Mouse (Mus musculus): ENCODE measurements around the gene Capn12. TPM values are rescaled to one million over a fixed set of nuclear protein-coding genes. Genes with fewer than 3 reads are reported as not detected.

Capn12 gene
- polyA plus RNA-seq, 1 experiment from 2014 or later, result 0.46 TPM

GRCm38 (mm10) chr7:28921722-28922465 is 40.7 kb downstream of the Capn12 start:
- Histone ChIP-seq H3K4me1 (ENCODE audit: control insufficient read depth in 2 of 2, insufficient read depth in 2 of 2, low read length in 2 of 2) (peaks cover 78 to 95% of the 10 kb centered on the region in 2 experiments), H3K4me3 (ENCODE audit: control insufficient read depth in 1 of 2, insufficient read depth in 1 of 2, low read depth in 1 of 2, low read length in 2 of 2) (no peak overlapping the region), H3K9me3 (ENCODE audit: control insufficient read depth, low read length) (no peaks in the 10 kb centered on the region), H3K9ac (ENCODE audit: low read length) (peak overlapping the region; percentile 72; the same call in 1 of the 2 replicates), H3K36me3 (ENCODE audit: control insufficient read depth, insufficient read depth, low read length) (peaks cover 30% of the 10 kb centered on the region), H3K4me2 (ENCODE audit: low read length) (no peak overlapping the region), H3K27ac (replicated peaks in 1 of 2; ENCODE audit: control insufficient read depth in 1 of 2, insufficient read depth in 1 of 2, low read depth in 2 of 2, low read length in 2 of 2) (peak overlapping the region; percentile 95 to 99), H3K27me3 (ENCODE audit: control insufficient read depth, insufficient read depth, low read length) (no peaks in the 10 kb centered on the region)
- no peak for ATAC-seq (ENCODE audit: insufficient number of reproducible peaks, insufficient read depth, low FRiP score, low read depth)
- 57% methylated on average over 8 of the region's 8 CpGs for WGBS

GRCm38 (mm10) chr7:28922606-28923005 is 41.4 kb downstream of the Capn12 start:
- H3K36me3 ChIP-seq (ENCODE audit: control insufficient read depth, insufficient read depth, low read length), result peaks cover 22% of the 10 kb centered on the region
- H3K4me1 ChIP-seq (ENCODE audit: control insufficient read depth in 2 of 2, insufficient read depth in 2 of 2, low read length in 2 of 2), result peaks cover 78 to 94% of the 10 kb centered on the region in 2 experiments
- no peaks in the 10 kb centered on the region for H3K27me3 ChIP-seq (ENCODE audit: control insufficient read depth, insufficient read depth, low read length)
- H3K27ac ChIP-seq (replicated peaks in 1 of 2; ENCODE audit: control insufficient read depth in 1 of 2, insufficient read depth in 1 of 2, low read depth in 2 of 2, low read length in 2 of 2), result peak overlapping the region; percentile 49 to 99
- H3K4me3 ChIP-seq (ENCODE audit: control insufficient read depth in 1 of 2, insufficient read depth in 1 of 2, low read depth in 1 of 2, low read length in 2 of 2), result no peak overlapping the region
- 48% methylated on average over 4 of the region's 4 CpGs for WGBS
- H3K9me3 ChIP-seq (ENCODE audit: control insufficient read depth, low read length), result no peaks in the 10 kb centered on the region
- H3K9ac ChIP-seq (ENCODE audit: low read length), result peak overlapping the region; percentile 72; the same call in 1 of the 2 replicates
- ATAC-seq (ENCODE audit: insufficient number of reproducible peaks, insufficient read depth, low FRiP score, low read depth), result no peak
- H3K4me2 ChIP-seq (ENCODE audit: low read length), result no peak overlapping the region

GRCm38 (mm10) chr7:28923865-28924291 is 42.7 kb downstream of the Capn12 start:
- H3K27ac ChIP-seq (replicated peaks in 1 of 2; ENCODE audit: control insufficient read depth in 1 of 2, insufficient read depth in 1 of 2, low read depth in 2 of 2, low read length in 2 of 2), result peak overlapping the region; percentile 96 to 99
- ATAC-seq (ENCODE audit: insufficient number of reproducible peaks, insufficient read depth, low FRiP score, low read depth), result 0 out of 2 replicates have a peak, but pooled peaks have one; percentile 10
- no peak overlapping the region for H3K4me3 ChIP-seq (ENCODE audit: control insufficient read depth in 1 of 2, insufficient read depth in 1 of 2, low read depth in 1 of 2, low read length in 2 of 2)

GRCm38 (mm10) chr7:28924802-28925201 is 43.6 kb downstream of the Capn12 start:
- 45% methylated on average over 3 of the region's 3 CpGs for WGBS
- no peak for ATAC-seq (ENCODE audit: insufficient number of reproducible peaks, insufficient read depth, low FRiP score, low read depth)
- H3K4me3 ChIP-seq (ENCODE audit: control insufficient read depth in 1 of 2, insufficient read depth in 1 of 2, low read depth in 1 of 2, low read length in 2 of 2), result no peak overlapping the region

More at GRCm38 (mm10) chr7:28923865-28924291, 42.7 kb downstream of the Capn12 start:
- WGBS, result 4% methylated on average over 4 of the region's 4 CpGs
- peaks cover 73 to 81% of the 10 kb centered on the region in 2 experiments for H3K4me1 ChIP-seq (ENCODE audit: control insufficient read depth in 2 of 2, insufficient read depth in 2 of 2, low read length in 2 of 2)
- 0 out of 2 replicates have a peak overlapping the region, but pooled peaks have one; percentile 54 for H3K4me2 ChIP-seq (ENCODE audit: low read length)
- H3K9me3 ChIP-seq (ENCODE audit: control insufficient read depth, low read length), result no peaks in the 10 kb centered on the region
- peaks cover 13% of the 10 kb centered on the region for H3K36me3 ChIP-seq (ENCODE audit: control insufficient read depth, insufficient read depth, low read length)
- no peaks in the 10 kb centered on the region for H3K27me3 ChIP-seq (ENCODE audit: control insufficient read depth, insufficient read depth, low read length)
- peak overlapping the region; percentile 72 for H3K9ac ChIP-seq (ENCODE audit: low read length)

GRCm38 (mm10) chr7:28925317-28925716 is 44.1 kb downstream of the Capn12 start:
- Histone ChIP-seq H3K4me3 (ENCODE audit: control insufficient read depth in 1 of 2, insufficient read depth in 1 of 2, low read depth in 1 of 2, low read length in 2 of 2) (no peak overlapping the region), H3K36me3 (ENCODE audit: control insufficient read depth, insufficient read depth, low read length) (peaks cover 10% of the 10 kb centered on the region; the same call in 1 of the 2 replicates), H3K9ac (ENCODE audit: low read length) (peak overlapping the region; percentile 72), H3K27me3 (ENCODE audit: control insufficient read depth, insufficient read depth, low read length) (no peaks in the 10 kb centered on the region), H3K4me1 (ENCODE audit: control insufficient read depth in 2 of 2, insufficient read depth in 2 of 2, low read length in 2 of 2) (peaks cover 69 to 80% of the 10 kb centered on the region in 2 experiments), H3K4me2 (ENCODE audit: low read length) (peak overlapping the region; percentile 54), H3K9me3 (ENCODE audit: control insufficient read depth, low read length) (no peaks in the 10 kb centered on the region), H3K27ac (replicated peaks in 1 of 2; ENCODE audit: control insufficient read depth in 1 of 2, insufficient read depth in 1 of 2, low read depth in 2 of 2, low read length in 2 of 2) (peak overlapping the region; percentile 96 to 99)
- peak; percentile 74 for ATAC-seq (ENCODE audit: insufficient number of reproducible peaks, insufficient read depth, low FRiP score, low read depth)
- WGBS, result 6% methylated on average over 9 of the region's 9 CpGs

More at GRCm38 (mm10) chr7:28924802-28925201, 43.6 kb downstream of the Capn12 start:
- peaks cover 10% of the 10 kb centered on the region; the same call in 1 of the 2 replicates for H3K36me3 ChIP-seq (ENCODE audit: control insufficient read depth, insufficient read depth, low read length)
- H3K9me3 ChIP-seq (ENCODE audit: control insufficient read depth, low read length), result no peaks in the 10 kb centered on the region
- H3K4me1 ChIP-seq (ENCODE audit: control insufficient read depth in 2 of 2, insufficient read depth in 2 of 2, low read length in 2 of 2), result peaks cover 70 to 80% of the 10 kb centered on the region in 2 experiments
- peak overlapping the region; percentile 96 to 99 for H3K27ac ChIP-seq (replicated peaks in 1 of 2; ENCODE audit: control insufficient read depth in 1 of 2, insufficient read depth in 1 of 2, low read depth in 2 of 2, low read length in 2 of 2)
- H3K27me3 ChIP-seq (ENCODE audit: control insufficient read depth, insufficient read depth, low read length), result no peaks in the 10 kb centered on the region
- H3K4me2 ChIP-seq (ENCODE audit: low read length), result peak overlapping the region; percentile 54
- peak overlapping the region; percentile 72 for H3K9ac ChIP-seq (ENCODE audit: low read length)

- H3K9ac ChIP-seq (ENCODE audit: low read length), result peak overlapping the region; percentile 39
- H3K27me3 ChIP-seq (ENCODE audit: control insufficient read depth, insufficient read depth, low read length), result no peaks in the 10 kb centered on the region
- H3K36me3 ChIP-seq (ENCODE audit: control insufficient read depth, insufficient read depth, low read length), result peaks cover 7% of the 10 kb centered on the region; the same call in 1 of the 2 replicates
- ATAC-seq (ENCODE audit: insufficient number of reproducible peaks, insufficient read depth, low FRiP score, low read depth), result no peak
- no peak overlapping the region for H3K4me3 ChIP-seq (ENCODE audit: control insufficient read depth in 1 of 2, insufficient read depth in 1 of 2, low read depth in 1 of 2, low read length in 2 of 2)
- no peaks in the 10 kb centered on the region for H3K9me3 ChIP-seq (ENCODE audit: control insufficient read depth, low read length)
- 29% methylated on average over 2 of the region's 2 CpGs for WGBS
- peak overlapping the region; percentile 96 to 99 for H3K27ac ChIP-seq (replicated peaks in 1 of 2; ENCODE audit: control insufficient read depth in 1 of 2, insufficient read depth in 1 of 2, low read depth in 2 of 2, low read length in 2 of 2)
- no peak overlapping the region for H3K4me2 ChIP-seq (ENCODE audit: low read length)
- peaks cover 67 to 80% of the 10 kb centered on the region in 2 experiments for H3K4me1 ChIP-seq (ENCODE audit: control insufficient read depth in 2 of 2, insufficient read depth in 2 of 2, low read length in 2 of 2)
Observed at GRCm38 (mm10) chr7:28926172-28926571, 45.0 kb downstream of the Capn12 start.

- Histone ChIP-seq H3K9me3 (ENCODE audit: control insufficient read depth, low read length) (no peaks in the 10 kb centered on the region), H3K9ac (ENCODE audit: low read length) (no peak overlapping the region)
- no peak for ATAC-seq (ENCODE audit: insufficient number of reproducible peaks, insufficient read depth, low FRiP score, low read depth)
Observed at GRCm38 (mm10) chr7:28929381-28929780, 48.2 kb downstream of the Capn12 start.

More at GRCm38 (mm10) chr7:28929381-28929780, 48.2 kb downstream of the Capn12 start:
- H3K4me3 ChIP-seq (ENCODE audit: control insufficient read depth in 1 of 2, insufficient read depth in 1 of 2, low read depth in 1 of 2, low read length in 2 of 2), result no peak overlapping the region
- peak overlapping the region in 1 of 2 experiments; percentile 70; a peak in 1 of 4 replicates for H3K27ac ChIP-seq (replicated peaks in 1 of 2; ENCODE audit: control insufficient read depth in 1 of 2, insufficient read depth in 1 of 2, low read depth in 2 of 2, low read length in 2 of 2)
- peaks cover 8% of the 10 kb centered on the region; the same call in 1 of the 2 replicates for H3K36me3 ChIP-seq (ENCODE audit: control insufficient read depth, insufficient read depth, low read length)
- H3K27me3 ChIP-seq (ENCODE audit: control insufficient read depth, insufficient read depth, low read length), result no peaks in the 10 kb centered on the region
- peaks cover 46 to 64% of the 10 kb centered on the region in 2 experiments for H3K4me1 ChIP-seq (ENCODE audit: control insufficient read depth in 2 of 2, insufficient read depth in 2 of 2, low read length in 2 of 2)
- no peak overlapping the region for H3K4me2 ChIP-seq (ENCODE audit: low read length)
- WGBS, result 46% methylated on average over 3 of the region's 3 CpGs

Data from heart, embryonic 14.5 days (tissue).